Mouse (Mus musculus): ENCODE data around the gene Kif2a. TPM values are rescaled to one million over a fixed set of nuclear protein-coding genes. Genes with fewer than 3 reads are reported as not detected.
"Not testable (repeated sequence)": the region's sequence is repeated elsewhere in the genome, so short reads cannot be mapped to it uniquely, and the experiment has no call there.

Kif2a gene
- total RNA-seq, 1 experiment from 2014 or later = 10.7 TPM

DNA sequence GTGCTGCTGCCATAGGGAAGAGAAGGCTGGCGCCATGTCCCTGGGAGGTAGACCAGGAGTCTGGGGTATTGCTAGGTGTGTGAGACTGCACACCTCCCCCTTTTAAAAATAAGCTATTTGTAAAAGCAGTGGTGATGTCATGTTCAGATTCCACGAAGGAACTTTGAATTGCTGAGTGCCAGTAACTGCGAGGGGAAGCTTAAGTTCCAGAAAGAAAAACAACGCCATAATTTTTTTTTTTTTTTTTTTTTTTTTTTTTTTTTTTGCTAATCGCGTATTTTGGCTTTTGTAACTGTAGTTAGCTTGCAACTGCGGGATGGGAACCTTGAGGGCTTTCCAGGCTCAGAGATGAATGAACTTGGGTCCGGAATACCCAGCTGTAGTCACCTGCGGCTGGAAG, 76.4 kb downstream of the Kif2a start:
- no peak for ATAC-seq (replicated peaks; ENCODE audit: insufficient number of reproducible peaks, low FRiP score, low TSS enrichment, poor library complexity, severe bottlenecking)

DNA sequence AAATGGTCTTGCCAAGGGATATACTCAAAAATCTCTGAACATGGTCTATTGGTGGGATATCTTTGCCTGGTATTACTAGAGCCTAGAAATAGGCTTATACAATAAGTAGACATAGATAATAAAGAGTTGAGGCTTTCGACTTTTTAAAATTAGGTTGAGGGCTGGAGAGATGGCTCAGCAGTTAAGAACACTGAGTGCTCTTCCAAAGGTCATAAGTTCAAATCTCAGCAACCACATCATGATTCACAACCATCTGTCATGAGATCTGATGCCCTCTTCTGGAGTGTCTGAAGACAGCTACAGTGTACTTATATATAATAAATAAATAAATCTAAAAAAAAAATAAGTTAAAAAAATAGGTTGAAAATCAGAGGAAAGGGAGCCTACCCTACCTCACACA, 79.2 kb downstream of the Kif2a start:
- ATAC-seq (replicated peaks; ENCODE audit: insufficient number of reproducible peaks, low FRiP score, low TSS enrichment, poor library complexity, severe bottlenecking) = no peak

DNA sequence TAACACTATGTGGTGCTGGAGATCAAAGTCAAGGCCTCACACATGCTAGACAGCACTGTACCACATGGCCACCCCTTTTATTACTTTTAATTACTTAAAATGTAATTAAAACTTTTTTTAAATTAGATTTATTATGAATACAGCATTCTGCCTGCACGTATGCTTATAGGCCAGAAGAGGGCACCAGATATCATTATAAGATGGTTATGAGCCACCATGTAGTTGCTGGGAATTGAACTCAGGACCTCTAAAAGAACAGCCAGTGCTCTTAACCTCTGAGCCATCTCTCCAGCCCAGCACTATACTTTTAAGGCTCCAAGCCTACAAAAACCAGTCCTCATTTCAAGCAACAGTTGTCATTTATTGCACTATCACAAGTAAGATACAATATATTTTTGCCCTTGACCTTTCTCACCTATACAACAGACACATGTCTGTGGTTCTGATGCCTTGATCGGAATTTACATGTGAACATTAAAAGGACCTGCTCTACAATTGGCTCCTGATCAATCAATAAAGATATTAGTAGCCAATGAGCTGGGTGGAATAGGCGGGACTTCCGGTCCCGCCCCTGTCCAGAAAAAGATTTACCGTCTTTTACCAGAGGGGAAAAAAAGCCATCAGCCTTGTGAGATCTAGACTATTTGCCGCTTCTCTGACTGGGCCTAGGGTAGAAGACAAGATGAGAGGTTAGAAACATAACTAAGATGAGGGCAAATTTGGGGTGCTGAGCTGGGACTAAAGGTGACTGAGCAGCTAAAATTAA, 80.5 kb downstream of the Kif2a start:
- no peak for ATAC-seq (replicated peaks; ENCODE audit: insufficient number of reproducible peaks, low FRiP score, low TSS enrichment, poor library complexity, severe bottlenecking)

DNA sequence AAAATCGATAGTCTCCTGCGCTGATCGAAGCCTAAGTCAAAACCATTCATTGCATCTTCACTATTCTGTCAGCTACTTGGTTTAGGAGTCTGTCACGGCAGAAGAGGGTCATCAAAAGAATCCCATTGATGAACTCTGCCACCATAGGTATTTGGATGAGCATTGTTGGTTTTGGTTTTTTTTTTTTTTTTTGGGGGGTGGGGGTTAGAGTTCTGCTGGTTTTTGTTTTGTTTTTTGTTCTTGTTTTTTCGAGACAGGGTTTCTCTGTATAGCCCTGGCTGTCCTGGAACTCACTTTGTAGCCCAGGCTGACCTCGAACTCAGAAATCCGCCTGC, 84.8 kb downstream of the Kif2a start:
- no peak for ATAC-seq (replicated peaks; ENCODE audit: insufficient number of reproducible peaks, low FRiP score, low TSS enrichment, poor library complexity, severe bottlenecking)

DNA sequence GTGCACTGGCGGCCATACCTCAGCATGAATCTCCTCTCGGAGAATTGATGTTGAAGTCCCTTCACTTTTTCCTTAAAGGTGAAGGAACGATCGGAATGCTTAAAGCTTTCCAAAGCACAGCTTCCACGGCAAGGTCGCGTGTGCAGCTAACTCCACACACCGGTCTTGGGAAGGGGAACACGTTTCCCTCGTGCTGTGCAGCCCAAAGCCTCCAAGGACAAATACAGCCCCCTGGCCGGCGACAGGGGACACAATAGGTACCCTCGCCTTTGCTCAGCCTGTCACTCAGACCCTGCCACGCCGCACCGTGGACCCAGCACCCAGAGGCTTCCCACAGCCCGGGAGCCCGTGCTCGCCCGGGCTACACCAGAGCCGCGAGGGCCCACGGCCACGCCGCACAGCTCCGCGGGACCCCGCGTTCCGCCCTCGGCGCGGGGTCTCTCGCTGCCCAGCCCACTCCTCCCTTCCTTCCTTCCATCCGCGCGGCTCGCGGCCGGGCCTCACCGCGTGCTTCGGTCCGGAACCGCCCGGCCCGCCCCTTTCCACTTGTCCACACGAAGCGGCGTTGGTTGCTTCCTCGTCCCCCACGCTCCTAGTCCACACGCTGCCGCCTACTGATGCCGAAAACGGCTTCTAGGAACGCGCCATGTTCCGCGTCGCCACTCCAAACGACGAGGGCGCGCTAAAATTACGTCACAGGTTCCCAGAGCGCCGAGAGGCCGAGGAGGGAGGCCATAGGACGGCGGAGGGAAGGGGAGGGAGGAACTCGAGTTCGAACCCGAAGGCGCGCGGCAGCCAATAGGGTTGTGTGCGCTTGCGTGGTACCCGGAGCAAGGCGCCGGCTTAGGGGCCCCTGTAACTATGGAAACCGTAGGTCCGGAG, 85.4 kb downstream of the Kif2a start, which contains the start of gene Ipo11:
Gene Ipo11, minus strand, starts transcription at position 703 of the 882 bp plus-strand sequence.
- ATAC-seq (replicated peaks; ENCODE audit: insufficient number of reproducible peaks, low FRiP score, low TSS enrichment, poor library complexity, severe bottlenecking) = peak; percentile 98

DNA sequence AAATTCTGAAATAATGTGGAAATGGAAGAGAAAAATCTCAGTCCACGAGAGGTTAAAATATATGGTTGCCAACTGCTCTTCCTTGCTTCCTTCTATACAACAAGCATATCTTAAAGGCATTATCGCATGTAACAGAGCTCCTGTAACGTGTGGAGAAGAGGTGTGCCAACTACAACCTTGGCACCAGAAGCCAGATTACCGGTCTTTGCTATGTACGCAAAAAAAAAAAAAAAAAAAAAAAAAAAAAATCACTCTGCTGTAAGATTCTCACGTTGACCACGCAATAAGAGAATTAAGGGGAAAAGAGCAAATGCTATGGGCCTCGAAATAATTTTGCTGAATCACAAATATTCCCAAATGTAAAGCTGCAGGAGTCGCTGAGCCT, 86.1 kb downstream of the Kif2a start:
- no peak for ATAC-seq (replicated peaks; ENCODE audit: insufficient number of reproducible peaks, low FRiP score, low TSS enrichment, poor library complexity, severe bottlenecking)

DNA sequence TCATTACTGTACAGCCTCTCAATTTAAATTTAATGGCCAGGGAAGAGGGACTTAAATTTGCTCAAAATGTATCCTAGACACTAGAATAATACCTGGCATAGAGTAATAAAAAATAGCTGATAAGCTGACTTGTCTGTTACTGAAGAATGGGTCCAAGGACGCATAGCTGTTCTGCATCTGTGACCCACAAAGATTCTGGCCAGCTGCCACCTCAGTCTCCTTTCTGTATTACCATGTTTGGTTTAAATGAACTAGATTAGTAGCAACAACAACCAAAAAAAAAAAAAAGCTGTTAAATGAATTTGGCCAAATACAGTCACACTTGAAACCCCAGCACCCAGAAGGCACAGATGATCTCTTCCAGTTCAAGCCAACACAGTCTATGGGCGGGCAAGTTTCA, 92.7 kb downstream of the Kif2a start:
- no peak for ATAC-seq (replicated peaks; ENCODE audit: insufficient number of reproducible peaks, low FRiP score, low TSS enrichment, poor library complexity, severe bottlenecking)

DNA sequence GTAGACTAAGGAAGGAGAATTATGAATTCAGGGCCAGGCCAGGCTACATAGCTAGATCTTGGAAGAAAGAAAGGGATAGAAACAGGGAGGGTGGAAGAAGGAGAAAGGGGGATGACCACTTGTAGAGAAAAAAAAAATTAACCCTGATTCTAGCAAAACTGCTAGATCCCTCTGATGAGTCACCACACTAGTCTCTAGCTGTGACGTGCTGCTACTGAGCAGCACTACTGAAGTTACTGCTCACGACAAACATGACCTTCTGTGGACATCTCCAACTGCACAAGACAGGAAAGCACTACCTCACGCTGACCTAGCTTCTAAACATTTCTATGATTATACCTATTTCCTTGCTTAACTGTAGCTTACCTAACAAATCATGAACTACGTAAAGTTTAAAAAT, 93.6 kb downstream of the Kif2a start:
- ATAC-seq (replicated peaks; ENCODE audit: insufficient number of reproducible peaks, low FRiP score, low TSS enrichment, poor library complexity, severe bottlenecking) = no peak

DNA sequence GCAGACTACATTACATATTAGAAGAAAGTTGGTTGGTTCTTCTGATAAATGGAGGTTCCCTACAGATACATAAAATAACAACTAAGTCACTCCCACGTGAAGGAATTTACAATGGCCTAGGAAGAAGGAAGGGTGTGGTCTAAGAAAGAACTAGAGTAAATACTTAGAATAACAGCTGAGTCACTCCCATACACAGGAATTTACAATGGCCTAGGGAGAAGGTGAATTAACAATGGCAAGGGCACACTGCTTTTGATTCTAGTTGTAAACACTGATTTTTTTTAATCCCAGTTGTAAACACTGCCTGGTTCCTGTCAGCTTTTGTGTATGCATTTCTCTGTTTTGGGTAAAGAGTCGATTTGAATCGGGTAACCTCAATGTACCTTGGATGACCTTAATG, 96.0 kb downstream of the Kif2a start:
- ATAC-seq (replicated peaks; ENCODE audit: insufficient number of reproducible peaks, low FRiP score, low TSS enrichment, poor library complexity, severe bottlenecking) = not testable (repeated sequence)

DNA sequence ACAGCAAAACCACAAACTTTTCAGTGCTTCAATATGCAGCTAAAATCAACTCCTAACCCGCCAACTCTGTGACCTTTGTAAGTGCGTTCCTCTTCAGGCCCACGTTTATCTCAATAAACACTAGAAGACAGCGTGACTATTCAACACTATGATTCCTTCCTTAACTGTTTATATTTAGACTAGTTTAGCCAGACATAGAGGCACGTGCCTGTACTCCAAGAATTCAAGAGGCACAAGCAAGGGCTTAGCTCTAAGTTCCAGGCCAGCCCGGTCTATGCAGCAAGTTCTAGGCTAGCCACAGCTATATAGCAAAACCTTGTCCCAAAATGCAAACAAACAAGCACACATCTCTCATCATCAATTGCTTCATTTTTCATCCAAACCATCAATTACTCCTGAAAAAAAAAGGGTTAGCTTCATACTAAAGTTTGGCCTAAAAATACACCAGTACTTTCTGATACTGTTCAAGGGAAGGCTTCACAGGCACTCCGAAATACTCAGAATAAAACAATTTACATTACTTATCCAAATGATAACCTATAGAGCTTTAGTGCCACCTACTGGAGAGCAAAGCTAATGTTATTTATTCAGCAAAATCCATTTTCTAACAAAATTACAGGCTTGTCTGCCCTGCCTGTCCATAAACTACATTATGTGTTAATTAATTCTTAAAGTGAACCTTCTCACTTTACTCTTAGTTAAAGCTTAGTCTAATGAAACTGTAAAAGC, 103.4 kb downstream of the Kif2a start:
- ATAC-seq (replicated peaks; ENCODE audit: insufficient number of reproducible peaks, low FRiP score, low TSS enrichment, poor library complexity, severe bottlenecking) = no peak

DNA sequence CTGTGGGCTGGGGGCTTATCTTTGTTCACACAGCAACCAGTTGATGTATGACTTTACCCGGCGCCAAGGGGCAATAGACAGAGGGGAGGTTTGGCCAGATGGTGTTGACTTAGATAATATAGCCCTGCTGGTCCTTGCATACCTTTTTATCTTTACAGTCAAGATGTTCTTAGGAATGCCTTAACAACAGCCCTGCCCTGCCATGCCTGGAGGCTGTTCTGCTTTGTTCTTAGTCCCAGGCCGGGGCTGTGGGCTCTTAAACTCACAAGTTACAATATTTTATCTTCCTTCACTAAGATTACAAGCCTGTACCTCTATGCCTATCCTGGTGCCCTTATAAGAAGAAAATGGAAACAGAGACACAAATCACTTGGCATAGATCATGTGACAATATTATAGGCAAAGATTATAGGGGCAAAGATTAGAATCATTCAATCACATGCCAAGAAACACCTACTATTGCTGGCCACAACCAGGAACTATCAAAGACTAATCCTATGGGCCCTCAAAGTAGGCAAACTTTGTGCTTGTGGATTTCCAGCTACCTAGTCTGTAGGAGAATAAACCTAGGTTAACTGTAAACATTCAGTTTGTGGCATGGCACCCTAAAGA, 108.7 kb downstream of the Kif2a start:
- no peak for ATAC-seq (replicated peaks; ENCODE audit: insufficient number of reproducible peaks, low FRiP score, low TSS enrichment, poor library complexity, severe bottlenecking)

DNA sequence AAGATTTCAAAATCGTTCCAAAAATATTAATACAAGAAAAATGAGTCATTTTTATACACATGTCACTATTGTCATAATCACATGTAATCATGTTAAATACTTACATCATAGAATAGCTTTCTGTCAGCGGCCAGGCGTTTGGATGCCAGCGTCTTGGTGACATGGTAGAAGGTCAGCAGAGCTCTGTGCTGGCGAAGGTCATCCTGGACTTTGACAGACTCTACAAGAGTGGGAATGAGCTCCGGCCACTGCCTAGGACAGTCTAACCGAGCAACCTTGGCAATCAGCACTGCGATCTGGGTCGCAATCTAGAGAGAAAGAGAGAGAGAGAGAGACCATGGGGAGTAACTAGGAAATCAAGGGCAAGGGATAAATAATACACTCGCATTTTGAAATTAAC, 111.8 kb downstream of the Kif2a start:
- ATAC-seq (replicated peaks; ENCODE audit: insufficient number of reproducible peaks, low FRiP score, low TSS enrichment, poor library complexity, severe bottlenecking) = no peak

Other genes starting within 250 kb of the Kif2a start
- gene Ipo11, start 85.2 kb downstream of the Kif2a start, total RNA-seq (2017) = 16.2 to 37.3 TPM (median 36.7 TPM) in 3 replicates
- 11.1 to 17.2 TPM (median 14.4 TPM) in 3 replicates for gene Dimt1, start 75.0 kb downstream of the Kif2a start, total RNA-seq (2017)

Measured in monocyte, adult 5-6 weeks (primary cell).